Mouse (Mus musculus) liver, embryonic 13.5 days (tissue): Measurements from ENCODE around the gene Oasl1. TPM values are rescaled to one million over a fixed set of nuclear protein-coding genes. Genes with fewer than 3 reads are reported as not detected.

Experiments
- ATAC-seq: fragments of 200-750 bp; cut with Nextera tagmentation; 2 replicates; pipeline ENCODE4 v1.8.0; 2017; ENCODE audit warnings: low read depth, mild to moderate bottlenecking, moderate number of reproducible peaks, moderate library complexity
- DNase-seq: peaks from one replicate; pipeline ENCODE4 v3.0.0; 2022
- H3K27ac ChIP-seq: fragments of 300-500 bp; sonication (generic); 2 replicates; pipeline ENCODE4 v1.5.1; 2015; ENCODE audit warnings: moderate library complexity, mild to moderate bottlenecking, inconsistent platforms
- H3K27me3 ChIP-seq: fragments of 300-500 bp; sonication (generic); 2 replicates; pipeline ENCODE4 v1.6.1; 2015; ENCODE audit warnings: mild to moderate bottlenecking, inconsistent platforms
- H3K36me3 ChIP-seq: fragments of 300-500 bp; sonication (generic); 2 replicates; pipeline ENCODE4 v1.6.1; 2015; ENCODE audit warnings: mild to moderate bottlenecking, inconsistent platforms
- H3K4me1 ChIP-seq: fragments of 300-500 bp; sonication (generic); replicated peaks from 2 replicates; pipeline ENCODE4 v1.6.1; 2015; ENCODE audit warnings: inconsistent platforms
- H3K4me2 ChIP-seq: fragments of 300-500 bp; sonication (generic); 2 replicates; pipeline ENCODE4 v1.6.1; 2015; ENCODE audit warnings: inconsistent platforms, mild to moderate bottlenecking, moderate library complexity
- H3K4me3 ChIP-seq: fragments of 300-500 bp; sonication (generic); replicated peaks from 2 replicates; pipeline ENCODE4 v1.5.1; 2015; ENCODE audit warnings: mild to moderate bottlenecking, inconsistent platforms
- H3K9ac ChIP-seq: fragments of 300-500 bp; sonication (generic); 2 replicates; pipeline ENCODE4 v1.6.1; 2015; ENCODE audit warnings: mild to moderate bottlenecking, inconsistent platforms
- H3K9me3 ChIP-seq: fragments of 300-500 bp; sonication (generic); replicated peaks from 2 replicates; pipeline ENCODE4 v1.6.1; 2016; ENCODE audit warnings: inconsistent platforms
- WGBS: fragments of 180-500 bp; shearing (Covaris S2); methylation state at CpG from one replicate; pipeline ENCODE4 v1.1.7; 2015; ENCODE audit not compliant: insufficient replicate concordance; 5-methylcytosine and 5-hydroxymethylcytosine counted together
- polyA plus RNA-seq: library from polyadenylated mRNA; unstranded; fragments of >200 nt; fragmentation: Nextera tagmentation; extraction: Ambion mirVana; gene quantifications from 2 replicates; pipeline ENCODE4 v1.2.1, GENCODE M21; 2015

Gene Oasl1
- polyA plus RNA-seq, 1 experiment from 2014 or later, result 0.54 TPM

DNA sequence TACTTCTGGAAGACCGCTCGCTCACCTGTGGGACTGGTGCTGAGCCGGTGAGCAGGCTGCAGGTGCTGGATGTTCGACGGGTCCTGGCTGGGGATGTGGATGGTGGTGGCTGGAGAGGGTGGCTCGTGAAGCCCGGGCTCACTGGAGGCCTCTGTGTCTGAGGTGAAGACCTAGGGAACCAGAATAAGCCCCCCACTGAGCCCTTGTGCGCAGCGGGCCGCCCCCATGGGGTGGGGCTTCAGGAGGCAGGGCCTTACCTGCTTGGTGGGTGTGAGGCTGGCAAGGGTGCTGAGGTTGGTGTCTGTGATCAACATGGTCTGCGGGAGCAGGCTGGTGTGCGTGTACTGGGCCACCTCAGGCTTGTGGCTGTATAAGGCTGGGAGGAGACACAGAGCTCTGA lies 27.6 kb downstream of the Oasl1 start:
- H3K9ac ChIP-seq, result no peak overlapping the region
- ATAC-seq (no peak), DNase-seq (no peak)
- H3K9me3 ChIP-seq, result no peaks in the 10 kb centered on the region
- H3K4me2 ChIP-seq, result no peak overlapping the region
- 69% methylated on average over 12 of the region's 12 CpGs for WGBS
- H3K4me3 ChIP-seq, result no peak overlapping the region
- peaks cover 49% of the 10 kb centered on the region for H3K36me3 ChIP-seq
- peaks cover 10% of the 10 kb centered on the region; the same call in 1 of the 2 replicates for H3K4me1 ChIP-seq
- no peaks in the 10 kb centered on the region for H3K27me3 ChIP-seq
- H3K27ac ChIP-seq, result no peak overlapping the region

DNA sequence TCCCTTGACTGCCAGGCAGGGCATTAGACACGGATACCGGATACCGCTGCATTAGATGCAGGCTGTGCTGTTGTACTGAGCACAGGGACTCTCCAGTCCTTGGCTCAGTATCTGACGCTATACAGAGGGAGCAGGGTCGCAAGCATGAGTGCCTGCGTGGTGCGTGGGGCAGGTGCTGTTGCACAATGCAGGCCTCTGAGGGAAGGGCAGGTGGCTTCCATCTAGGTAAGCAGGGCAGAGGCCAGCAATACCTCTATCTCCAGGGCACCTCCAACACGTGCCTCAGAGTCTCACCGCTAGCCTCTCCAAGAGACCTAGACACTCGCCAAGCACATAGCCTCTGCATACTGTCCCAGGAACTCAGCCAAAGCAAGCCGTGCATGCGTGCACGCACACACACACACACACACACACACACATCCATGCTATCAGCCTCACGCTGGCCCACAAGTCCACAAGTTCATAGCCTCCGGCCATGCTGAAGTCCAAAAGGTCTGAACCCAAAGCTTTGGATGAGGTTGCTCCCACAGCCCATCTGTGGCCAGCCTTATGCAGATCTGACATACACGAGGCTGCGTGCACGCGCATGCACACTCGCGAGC lies 28.3 kb downstream of the Oasl1 start:
- Histone ChIP-seq H3K4me3 (no peak overlapping the region), H3K4me1 (peaks cover 10% of the 10 kb centered on the region; the same call in 1 of the 2 replicates), H3K36me3 (peaks cover 42% of the 10 kb centered on the region), H3K27ac (no peak overlapping the region), H3K4me2 (no peak overlapping the region), H3K27me3 (no peaks in the 10 kb centered on the region), H3K9ac (no peak overlapping the region), H3K9me3 (no peaks in the 10 kb centered on the region)
- 74% methylated on average over 21 of the region's 21 CpGs for WGBS
- no peak for DNase-seq
- peak; percentile 30 for ATAC-seq

DNA sequence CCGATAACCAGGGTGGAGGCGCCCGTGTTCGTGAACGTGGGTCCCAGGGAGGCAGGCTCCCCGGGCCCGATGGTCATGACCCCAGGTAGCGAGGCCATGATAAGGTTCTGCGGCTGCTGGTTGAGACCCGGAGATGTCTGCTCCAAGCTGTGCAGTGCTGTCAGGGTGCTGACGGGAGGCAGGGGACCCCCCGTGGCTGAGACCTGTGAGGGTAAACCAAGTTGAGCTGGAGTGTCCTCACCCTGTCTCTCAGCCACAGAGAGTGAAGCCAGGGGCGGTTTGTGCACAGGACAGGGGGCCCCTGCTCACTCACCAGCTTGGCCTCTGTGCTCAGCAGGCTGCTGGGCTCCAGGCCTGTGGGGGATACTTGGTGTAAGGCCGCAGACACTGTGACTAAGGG lies 30.3 kb downstream of the Oasl1 start:
- Histone ChIP-seq H3K4me3 (no peak overlapping the region), H3K27ac (no peak overlapping the region), H3K4me2 (no peak overlapping the region), H3K9ac (no peak overlapping the region), H3K27me3 (no peaks in the 10 kb centered on the region), H3K36me3 (peaks cover 24% of the 10 kb centered on the region; the same call in 1 of the 2 replicates), H3K9me3 (no peaks in the 10 kb centered on the region), H3K4me1 (peaks cover 10% of the 10 kb centered on the region; the same call in 1 of the 2 replicates)
- ATAC-seq (no peak), DNase-seq (no peak)
- WGBS, result 81% methylated on average over 14 of the region's 14 CpGs

DNA sequence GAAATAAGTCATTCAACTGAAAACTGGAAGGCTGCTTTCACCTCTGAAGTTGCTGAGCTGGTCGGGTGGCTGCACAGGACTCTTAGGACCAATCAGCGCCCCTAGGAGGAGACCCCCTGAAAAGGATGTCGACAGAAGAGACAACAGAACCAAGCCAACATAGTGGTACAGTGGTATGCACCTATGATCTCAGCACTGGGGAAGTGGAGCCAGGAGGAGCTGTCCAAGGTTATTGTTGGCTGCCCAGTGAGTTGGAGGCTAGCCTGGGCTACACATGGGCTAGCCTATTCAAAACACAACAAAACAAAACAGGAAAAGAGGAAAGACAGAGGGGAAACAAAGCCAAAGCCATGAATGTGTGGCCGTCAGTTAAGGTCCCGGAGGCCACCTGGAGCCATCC lies 35.0 kb downstream of the Oasl1 start:
- no peak overlapping the region for H3K4me2 ChIP-seq
- no peak overlapping the region for H3K9ac ChIP-seq
- no peak overlapping the region for H3K4me3 ChIP-seq
- ATAC-seq, result no peak
- WGBS, result 73% methylated on average over 5 of the region's 5 CpGs
- H3K27ac ChIP-seq, result no peak overlapping the region
- H3K9me3 ChIP-seq, result no peaks in the 10 kb centered on the region
- no peaks in the 10 kb centered on the region for H3K27me3 ChIP-seq
- no peak for DNase-seq
- peaks cover 5% of the 10 kb centered on the region; the same call in 1 of the 2 replicates for H3K36me3 ChIP-seq
- no peaks in the 10 kb centered on the region for H3K4me1 ChIP-seq

DNA sequence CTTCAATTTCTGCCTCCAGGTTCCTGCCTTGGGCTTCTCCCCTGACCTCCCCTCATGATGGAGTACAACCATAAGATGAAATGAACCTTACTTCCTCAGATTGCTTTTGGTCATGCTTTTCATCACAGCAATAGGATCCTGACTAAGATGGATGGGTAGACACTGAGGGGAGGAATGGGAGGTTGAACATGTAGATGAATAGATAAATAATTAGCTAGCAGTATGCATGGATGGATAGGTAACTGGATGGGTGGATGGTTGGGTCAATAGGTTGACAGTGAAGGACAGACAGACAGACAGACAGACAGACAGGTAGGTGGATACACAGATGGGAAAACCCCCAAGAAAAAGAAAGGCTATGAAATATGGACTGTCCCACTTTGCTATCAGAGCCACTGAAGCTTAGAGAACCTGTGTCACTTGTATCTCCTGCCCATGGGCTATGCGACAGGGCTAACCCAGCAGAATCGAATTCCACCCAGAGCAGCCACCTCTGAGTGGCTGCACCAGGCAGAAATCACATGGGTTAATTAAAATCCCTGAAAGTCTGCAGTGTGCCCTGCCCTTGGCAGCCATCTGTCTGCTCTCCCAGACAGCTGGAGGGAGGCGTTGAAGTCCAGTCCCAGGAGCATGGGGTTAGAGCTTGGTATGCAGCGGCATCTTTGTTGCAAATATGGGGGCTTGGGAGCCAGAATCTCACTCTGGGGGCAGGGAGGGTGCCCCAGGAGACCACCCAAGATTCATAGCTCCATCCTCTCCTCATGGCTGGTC lies 38.7 kb downstream of the Oasl1 start:
- Histone ChIP-seq H3K27me3 (no peaks in the 10 kb centered on the region), H3K9ac (0 out of 2 replicates have a peak overlapping the region, but pooled peaks have one; percentile 17), H3K4me1 (peaks cover 21% of the 10 kb centered on the region), H3K4me3 (no peak overlapping the region), H3K9me3 (no peaks in the 10 kb centered on the region), H3K27ac (no peak overlapping the region), H3K36me3 (no peaks in the 10 kb centered on the region), H3K4me2 (no peak overlapping the region)
- no peak for ATAC-seq
- WGBS, result 61% methylated on average over 4 of the region's 4 CpGs
- DNase-seq, result no peak

DNA sequence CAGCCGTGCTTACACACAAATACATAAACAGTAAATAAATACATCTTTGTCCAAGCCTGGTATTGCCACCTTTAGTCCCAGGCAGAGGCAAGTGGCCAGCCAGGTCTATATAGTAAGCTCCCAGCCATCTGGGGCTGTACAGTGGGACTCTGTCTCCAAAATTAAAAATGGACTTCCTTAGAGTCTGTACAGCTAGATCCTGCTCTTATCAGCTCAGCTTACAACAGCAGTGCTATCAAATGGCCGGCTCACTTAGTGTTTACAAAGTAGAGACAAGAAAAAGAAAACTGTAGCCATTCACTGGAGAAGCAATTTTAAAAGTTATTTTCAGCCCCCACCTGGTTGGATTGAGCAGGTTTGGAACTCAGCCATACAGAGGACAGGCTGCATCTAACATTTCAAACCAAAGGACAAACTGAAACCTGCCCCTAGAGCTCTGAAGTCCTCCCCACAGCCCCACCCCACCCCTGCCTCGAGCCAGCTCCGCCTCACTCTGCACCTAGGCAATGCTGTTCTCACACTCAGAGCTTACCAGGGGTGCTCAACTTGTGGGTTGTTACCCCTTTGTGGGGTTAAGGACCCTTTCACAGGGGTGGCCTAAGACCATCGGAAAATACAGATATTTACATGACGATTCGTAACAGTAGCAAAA lies 41.4 kb downstream of the Oasl1 start:
- H3K4me2 ChIP-seq, result peak overlapping the region; percentile 44
- peak overlapping the region; percentile 23 for H3K4me3 ChIP-seq
- DNase-seq (no peak), ATAC-seq (peak; percentile 72)
- no peak overlapping the region for H3K9ac ChIP-seq
- H3K27me3 ChIP-seq, result peaks cover 20% of the 10 kb centered on the region
- H3K4me1 ChIP-seq, result peaks cover 24% of the 10 kb centered on the region
- 41% methylated on average over 7 of the region's 7 CpGs for WGBS
- no peaks in the 10 kb centered on the region for H3K36me3 ChIP-seq
- peak overlapping the region; percentile 67 for H3K27ac ChIP-seq
- no peaks in the 10 kb centered on the region for H3K9me3 ChIP-seq

DNA sequence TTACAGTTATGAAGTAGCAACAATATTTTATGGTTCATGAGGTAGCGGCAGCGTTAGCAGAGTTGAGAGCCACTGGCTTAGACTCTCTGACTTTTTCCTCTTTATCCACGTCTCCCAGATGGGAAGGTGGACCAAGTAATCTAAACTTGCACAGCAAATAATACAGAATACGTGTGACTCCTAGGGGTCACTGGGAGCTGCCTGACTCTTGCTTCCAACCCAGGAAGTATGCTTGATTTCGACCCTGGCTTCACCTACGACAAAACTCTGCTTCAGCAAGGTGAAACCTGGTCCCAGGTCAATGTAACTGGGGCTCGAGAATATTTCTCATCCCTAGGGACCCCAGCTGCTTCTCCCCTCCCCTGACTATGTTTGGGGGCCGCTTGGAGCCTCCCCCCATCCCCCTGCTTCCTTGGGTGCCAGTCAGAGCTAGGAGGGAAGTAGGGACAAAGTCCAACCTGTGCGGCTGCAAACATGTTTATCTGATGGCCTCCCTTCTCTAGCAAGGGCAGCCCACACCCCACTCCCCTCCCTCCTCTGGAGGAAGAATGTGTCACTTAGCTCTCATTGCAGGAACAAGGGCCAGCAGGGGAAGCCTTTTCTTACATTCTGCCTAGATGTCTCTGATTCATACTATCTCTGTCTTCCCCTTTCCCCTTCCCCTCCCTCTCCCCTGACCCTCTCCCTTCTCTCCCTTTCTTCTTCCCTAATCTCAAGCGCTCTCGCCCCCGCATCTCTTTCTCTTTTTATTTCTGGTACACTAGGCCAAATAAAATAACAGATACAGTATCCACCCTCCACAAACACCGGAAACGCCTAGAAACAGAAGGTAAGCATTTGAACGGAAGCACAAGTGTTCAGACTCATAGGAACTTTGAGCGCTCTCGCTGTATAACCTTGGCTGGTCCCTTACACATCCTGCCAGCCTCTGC lies 42.2 kb downstream of the Oasl1 start:
- no peak overlapping the region for H3K9ac ChIP-seq
- peak overlapping the region; percentile 67 for H3K27ac ChIP-seq
- WGBS, result 42% methylated on average over 17 of the region's 17 CpGs
- peak overlapping the region; percentile 23; the same call in 1 of the 2 replicates for H3K4me3 ChIP-seq
- no peaks in the 10 kb centered on the region for H3K9me3 ChIP-seq
- H3K4me1 ChIP-seq, result peaks cover 24% of the 10 kb centered on the region
- DNase-seq (no peak), ATAC-seq (no peak)
- H3K27me3 ChIP-seq, result peaks cover 26% of the 10 kb centered on the region
- no peaks in the 10 kb centered on the region for H3K36me3 ChIP-seq
- peak overlapping the region; percentile 44 for H3K4me2 ChIP-seq

DNA sequence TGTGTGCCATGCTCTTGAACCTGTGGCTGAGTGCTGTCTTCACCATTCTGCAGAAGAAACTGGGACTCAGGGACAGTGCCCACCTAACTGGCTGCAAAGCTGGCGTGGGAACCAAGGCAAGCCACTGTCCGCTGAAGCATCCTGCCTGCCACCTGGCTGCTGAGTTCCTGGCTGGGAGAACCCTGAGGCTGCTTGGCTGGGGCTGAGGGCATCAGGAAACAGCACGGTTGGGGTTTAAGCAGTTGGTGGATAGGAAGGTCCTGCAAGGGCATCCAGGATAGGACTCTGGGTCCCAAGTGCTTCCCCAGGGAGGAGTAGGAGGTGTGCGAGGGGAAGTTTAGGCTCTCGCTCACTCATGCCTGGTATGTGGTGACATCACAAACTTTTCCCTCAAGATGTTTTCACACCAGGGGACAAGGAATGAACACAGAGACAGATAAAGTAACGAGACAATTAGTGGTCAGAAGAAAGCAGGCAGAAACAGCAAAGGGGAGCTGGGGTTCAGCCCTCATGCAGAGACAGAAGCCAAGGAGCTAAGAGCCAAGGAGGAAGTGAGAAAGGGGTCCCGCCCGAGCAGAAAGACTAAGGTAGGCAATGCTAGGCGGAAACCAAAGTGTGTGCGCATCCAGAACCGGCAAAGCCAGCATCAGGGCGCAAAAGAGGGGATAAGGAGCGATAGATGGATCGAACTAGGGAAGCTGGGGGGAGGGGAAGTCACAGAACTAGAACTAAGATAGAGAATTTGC lies 44.7 kb downstream of the Oasl1 start:
- Histone ChIP-seq H3K4me2 (no peak overlapping the region), H3K9ac (no peak overlapping the region)

DNA sequence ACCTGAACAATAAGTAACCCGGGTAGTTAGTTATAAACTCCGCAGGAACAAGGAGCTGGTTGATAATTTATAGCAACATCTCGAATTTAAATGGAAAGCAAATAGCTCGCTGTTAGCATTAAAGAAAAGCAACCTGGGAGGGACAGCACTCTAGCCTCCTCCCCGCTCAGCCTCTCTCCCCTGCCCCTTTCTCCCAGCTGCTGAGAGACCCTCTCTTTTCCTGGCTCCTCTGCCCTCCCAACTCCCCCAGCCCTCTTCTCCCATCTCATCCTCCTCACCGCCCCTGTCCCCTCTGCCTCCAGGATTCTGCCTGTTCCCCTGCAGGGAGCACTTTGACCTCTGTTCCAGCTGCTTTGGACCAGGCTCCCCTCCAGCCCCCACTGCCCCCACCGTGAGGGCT lies 45.6 kb downstream of the Oasl1 start:
- ATAC-seq (no peak), DNase-seq (no peak)
- peak overlapping the region; percentile 51 for H3K4me3 ChIP-seq
- peaks cover 26% of the 10 kb centered on the region for H3K27me3 ChIP-seq
- peak overlapping the region; percentile 46 for H3K4me2 ChIP-seq
- 31% methylated on average over 7 of the region's 7 CpGs for WGBS
- peaks cover 24% of the 10 kb centered on the region for H3K4me1 ChIP-seq
- no peaks in the 10 kb centered on the region for H3K9me3 ChIP-seq
- peak overlapping the region; percentile 76 for H3K27ac ChIP-seq
- peak overlapping the region; percentile 68 for H3K9ac ChIP-seq
- H3K36me3 ChIP-seq, result no peaks in the 10 kb centered on the region

More for the DNA sequence above, 44.7 kb downstream of the Oasl1 start:
- H3K27ac ChIP-seq, result 0 out of 2 replicates have a peak overlapping the region, but pooled peaks have one; percentile 18
- 27% methylated on average over 14 of the region's 14 CpGs for WGBS
- DNase-seq (no peak), ATAC-seq (no peak)
- H3K4me3 ChIP-seq, result no peak overlapping the region
- H3K4me1 ChIP-seq, result peaks cover 24% of the 10 kb centered on the region
- H3K27me3 ChIP-seq, result peaks cover 26% of the 10 kb centered on the region
- H3K36me3 ChIP-seq, result no peaks in the 10 kb centered on the region
- no peaks in the 10 kb centered on the region for H3K9me3 ChIP-seq

DNA sequence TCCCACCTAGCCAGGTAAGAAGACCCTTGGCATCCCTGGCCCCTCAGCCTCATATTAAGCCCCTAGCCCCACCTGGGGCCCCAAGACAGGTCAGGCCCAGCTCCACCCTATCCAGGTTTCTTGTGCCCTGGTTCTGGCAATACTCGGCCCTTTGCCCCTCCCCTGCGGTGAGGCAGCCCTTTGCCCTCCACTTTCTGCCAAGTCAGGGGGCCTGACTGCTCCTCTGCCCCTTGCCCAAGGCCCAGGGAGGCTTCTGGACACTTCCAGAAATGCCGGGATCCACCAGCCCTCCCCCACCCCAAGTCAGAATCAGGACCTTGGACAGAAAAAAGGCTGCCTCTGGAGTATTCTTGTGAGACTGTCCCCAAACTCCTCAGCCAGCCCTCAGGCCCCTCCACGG lies 46.0 kb downstream of the Oasl1 start:
- H3K4me2 ChIP-seq, result peak overlapping the region; percentile 46
- WGBS, result 30% methylated on average over 4 of the region's 4 CpGs
- peaks cover 26% of the 10 kb centered on the region for H3K27me3 ChIP-seq
- ATAC-seq, result no peak
- H3K4me1 ChIP-seq, result peaks cover 23% of the 10 kb centered on the region
- no peaks in the 10 kb centered on the region for H3K36me3 ChIP-seq
- peak overlapping the region; percentile 76 for H3K27ac ChIP-seq
- DNase-seq, result no peak
- no peaks in the 10 kb centered on the region for H3K9me3 ChIP-seq
- peak overlapping the region; percentile 68 for H3K9ac ChIP-seq
- H3K4me3 ChIP-seq, result peak overlapping the region; percentile 51
